Mouse (Mus musculus) frontal cortex, adult 2 months (tissue): ENCODE data around the gene Gm49368. TPM values are rescaled to one million over a fixed set of nuclear protein-coding genes. Genes with fewer than 3 reads are reported as not detected.
"Not testable (repeated sequence)": the region's sequence is repeated elsewhere in the genome, so short reads cannot be mapped to it uniquely, and the experiment has no call there.

Experiments
- DNase-seq, 2 experiments: peaks; one replicate each; pipeline ENCODE4 v3.0.0; 2022; ENCODE audit warnings: low spot score in 1 of 2; ENCODE audit errors: extremely low spot score in 1 of 2
- polyA plus RNA-seq: library from polyadenylated mRNA; depleted of rRNA; stranded (reverse); fragments of >200 nt; gene quantifications from 2 replicates; pipeline ENCODE4 v1.2.3, GENCODE M21; 2012; rRNA removed

The Gm49368 gene
- 0.02 TPM in 1 of 2 replicates, not detected in the other for polyA plus RNA-seq

- no peak for DNase-seq
These were observed at the start of gene Gm49368, which contains the start of gene Itgam for GRCm38 (mm10) chr7:128062456-128062855. Gene Gm49368, plus strand, starts transcription at chr7:128062683. Gene Itgam, plus strand, starts transcription at chr7:128062640.

- peak in 1 of 2 experiments; percentile 28 for DNase-seq
These were observed 49.4 kb upstream of the Gm49368 start for GRCm38 (mm10) chr7:128013116-128013515.

- DNase-seq = not testable (repeated sequence)
These were observed 46.3 kb upstream of the Gm49368 start for GRCm38 (mm10) chr7:128016134-128016533.

GRCm38 (mm10) chr7:128016650-128017049, 45.8 kb upstream of the Gm49368 start:
- no peak for DNase-seq

- no peak for DNase-seq
These were observed 44.2 kb upstream of the Gm49368 start for GRCm38 (mm10) chr7:128018275-128018674.

GRCm38 (mm10) chr7:128019187-128019586, 43.3 kb upstream of the Gm49368 start:
- no peak for DNase-seq

- DNase-seq = no peak
These were observed 39.5 kb upstream of the Gm49368 start for GRCm38 (mm10) chr7:128022974-128023373.

- DNase-seq = no peak
These were observed 38.9 kb upstream of the Gm49368 start for GRCm38 (mm10) chr7:128023565-128023964.

- DNase-seq = no peak
These were observed 38.1 kb upstream of the Gm49368 start for GRCm38 (mm10) chr7:128024364-128024763.

GRCm38 (mm10) chr7:128024932-128025331, 37.6 kb upstream of the Gm49368 start:
- DNase-seq = no peak

- DNase-seq = no peak
These were observed 37.1 kb upstream of the Gm49368 start for GRCm38 (mm10) chr7:128025381-128025780.

GRCm38 (mm10) chr7:128031403-128031976, 31.0 kb upstream of the Gm49368 start:
- DNase-seq = no peak

- DNase-seq = no peak
These were observed 30.0 kb upstream of the Gm49368 start for GRCm38 (mm10) chr7:128032290-128032988.

- no peak for DNase-seq
These were observed 29.5 kb upstream of the Gm49368 start for GRCm38 (mm10) chr7:128032989-128033293.

- no peak for DNase-seq
These were observed 28.9 kb upstream of the Gm49368 start for GRCm38 (mm10) chr7:128033616-128034015.

- not testable (repeated sequence) for DNase-seq
These were observed 20.2 kb upstream of the Gm49368 start for GRCm38 (mm10) chr7:128042161-128042820.

- no peak for DNase-seq
These were observed 18.2 kb upstream of the Gm49368 start for GRCm38 (mm10) chr7:128044142-128044785.

- DNase-seq = no peak
These were observed 16.8 kb upstream of the Gm49368 start for GRCm38 (mm10) chr7:128045640-128046039.

- DNase-seq = no peak
These were observed 13.7 kb upstream of the Gm49368 start for GRCm38 (mm10) chr7:128048819-128049218.

GRCm38 (mm10) chr7:128049254-128049653, 13.2 kb upstream of the Gm49368 start:
- no peak for DNase-seq

GRCm38 (mm10) chr7:128050739-128051138, 11.7 kb upstream of the Gm49368 start:
- DNase-seq = no peak
